Mouse (Mus musculus) embryonic facial prominence, embryonic 15.5 days (tissue): ENCODE measurements around the gene Ckap5. TPM values are rescaled to one million over a fixed set of nuclear protein-coding genes. Genes with fewer than 3 reads are reported as not detected.

Source experiments
- ATAC-seq: fragments of 200-750 bp; cut with Nextera tagmentation; 2 replicates; pipeline ENCODE4 v1.8.0; 2017; ENCODE audit warnings: low read depth, moderate TSS enrichment; ENCODE audit not compliant: insufficient number of reproducible peaks, low FRiP score, low TSS enrichment
- H3K27ac ChIP-seq: fragments of 300-500 bp; sonication (generic); replicated peaks from 2 replicates; pipeline ENCODE4 v1.5.1; 2015; ENCODE audit warnings: mild to moderate bottlenecking, inconsistent platforms
- H3K27me3 ChIP-seq: fragments of 300-500 bp; sonication (generic); 2 replicates; pipeline ENCODE4 v1.6.1; 2015; ENCODE audit warnings: inconsistent platforms
- H3K36me3 ChIP-seq: fragments of 300-500 bp; sonication (generic); 2 replicates; pipeline ENCODE4 v1.6.1; 2015; ENCODE audit warnings: mild to moderate bottlenecking, inconsistent platforms
- H3K4me1 ChIP-seq: fragments of 300-500 bp; sonication (generic); 2 replicates; pipeline ENCODE4 v1.6.1; 2015; ENCODE audit warnings: inconsistent platforms
- H3K4me2 ChIP-seq: fragments of 300-500 bp; sonication (generic); replicated peaks from 2 replicates; pipeline ENCODE4 v1.6.1; 2015; ENCODE audit warnings: mild to moderate bottlenecking, inconsistent platforms
- H3K4me3 ChIP-seq: fragments of 300-500 bp; sonication (generic); replicated peaks from 2 replicates; pipeline ENCODE4 v1.5.1; 2015; ENCODE audit warnings: mild to moderate bottlenecking, inconsistent platforms
- H3K9ac ChIP-seq: fragments of 300-500 bp; sonication (generic); 2 replicates; pipeline ENCODE4 v1.6.1; 2015; ENCODE audit warnings: inconsistent platforms
- H3K9me3 ChIP-seq: fragments of 300-500 bp; sonication (generic); replicated peaks from 2 replicates; pipeline ENCODE4 v1.6.1; 2016; ENCODE audit warnings: inconsistent platforms
- WGBS: fragments of 180-500 bp; shearing (Covaris S2); methylation state at CpG from one replicate; pipeline ENCODE4 v1.1.7; 2015; 5-methylcytosine and 5-hydroxymethylcytosine counted together
- polyA plus RNA-seq: library from polyadenylated mRNA; unstranded; fragments of >200 nt; fragmentation: Nextera tagmentation; extraction: Ambion mirVana; gene quantifications from 2 replicates; pipeline ENCODE4 v1.2.1, GENCODE M21; 2015

The Ckap5 gene
- polyA plus RNA-seq, 1 experiment from 2014 or later, result 60.7 TPM

- Histone ChIP-seq H3K36me3 (peaks cover 58% of the 10 kb centered on the region), H3K27me3 (no peaks in the 10 kb centered on the region), H3K9me3 (no peaks in the 10 kb centered on the region), H3K4me1 (no peaks in the 10 kb centered on the region), H3K4me2 (no peak overlapping the region), H3K9ac (no peak overlapping the region), H3K27ac (no peak overlapping the region), H3K4me3 (no peak overlapping the region)
- WGBS, result 87% methylated on average over 2 of the region's 2 CpGs
- no peak for ATAC-seq
Observed at GRCm38 (mm10) chr2:91642825-91643415, 116.4 kb downstream of the Ckap5 start.

- Histone ChIP-seq H3K9me3 (no peaks in the 10 kb centered on the region), H3K9ac (no peak overlapping the region), H3K4me3 (no peak overlapping the region), H3K27ac (no peak overlapping the region), H3K4me2 (no peak overlapping the region), H3K4me1 (peaks cover 10% of the 10 kb centered on the region), H3K27me3 (no peaks in the 10 kb centered on the region), H3K36me3 (peaks cover 61% of the 10 kb centered on the region)
- WGBS, result 93% methylated on average over 11 of the region's 11 CpGs
- no peak for ATAC-seq
Observed at GRCm38 (mm10) chr2:91644021-91644420, 117.5 kb downstream of the Ckap5 start.

GRCm38 (mm10) chr2:91645354-91645753 is 118.8 kb downstream of the Ckap5 start:
- no peak overlapping the region for H3K4me2 ChIP-seq
- no peak overlapping the region for H3K27ac ChIP-seq
- ATAC-seq, result no peak
- no peaks in the 10 kb centered on the region for H3K9me3 ChIP-seq
- 96% methylated on average over 15 of the region's 15 CpGs for WGBS
- no peak overlapping the region for H3K9ac ChIP-seq
- no peaks in the 10 kb centered on the region for H3K27me3 ChIP-seq
- peaks cover 61% of the 10 kb centered on the region for H3K36me3 ChIP-seq
- no peak overlapping the region for H3K4me3 ChIP-seq
- peaks cover 11% of the 10 kb centered on the region for H3K4me1 ChIP-seq

- Histone ChIP-seq H3K4me2 (no peak overlapping the region), H3K27ac (no peak overlapping the region), H3K4me1 (peaks cover 14% of the 10 kb centered on the region), H3K36me3 (peaks cover 61% of the 10 kb centered on the region), H3K4me3 (no peak overlapping the region), H3K27me3 (no peaks in the 10 kb centered on the region), H3K9me3 (no peaks in the 10 kb centered on the region), H3K9ac (no peak overlapping the region)
- 94% methylated on average over 11 of the region's 11 CpGs for WGBS
- no peak for ATAC-seq
Observed at GRCm38 (mm10) chr2:91645811-91646210, 119.2 kb downstream of the Ckap5 start.

- no peak for ATAC-seq
- no peak overlapping the region for H3K9ac ChIP-seq
- H3K9me3 ChIP-seq, result no peaks in the 10 kb centered on the region
- no peak overlapping the region for H3K27ac ChIP-seq
- no peak overlapping the region for H3K4me2 ChIP-seq
- no peak overlapping the region for H3K4me3 ChIP-seq
- H3K27me3 ChIP-seq, result no peaks in the 10 kb centered on the region
- H3K4me1 ChIP-seq, result peaks cover 21% of the 10 kb centered on the region
- 39% methylated on average over 1 of the region's 1 CpGs for WGBS
- H3K36me3 ChIP-seq, result peaks cover 61% of the 10 kb centered on the region
Observed at GRCm38 (mm10) chr2:91646733-91647132, 120.2 kb downstream of the Ckap5 start.

- peak overlapping the region; percentile 96 for H3K27ac ChIP-seq
- H3K4me2 ChIP-seq, result peak overlapping the region; percentile 94
- no peaks in the 10 kb centered on the region for H3K27me3 ChIP-seq
- ATAC-seq, result no peak
- H3K36me3 ChIP-seq, result peaks cover 47% of the 10 kb centered on the region
- peak overlapping the region; percentile 89 for H3K9ac ChIP-seq
- H3K9me3 ChIP-seq, result no peaks in the 10 kb centered on the region
- peak overlapping the region; percentile 74 for H3K4me3 ChIP-seq
- WGBS, result 4% methylated on average over 15 of the region's 15 CpGs
- peaks cover 28% of the 10 kb centered on the region for H3K4me1 ChIP-seq
Observed at GRCm38 (mm10) chr2:91649152-91649551, 122.6 kb downstream of the Ckap5 start.

- Histone ChIP-seq H3K36me3 (peaks cover 47% of the 10 kb centered on the region), H3K4me2 (peak within 1 kb of the TSS; percentile 94), H3K9me3 (no peaks in the 10 kb centered on the region), H3K4me3 (peak within 1 kb of the TSS; percentile 74), H3K4me1 (peaks cover 28% of the 10 kb centered on the region), H3K27ac (peak within 1 kb of the TSS; percentile 96), H3K27me3 (no peaks in the 10 kb centered on the region), H3K9ac (peak within 1 kb of the TSS; percentile 89)
- under 1% methylated on average over 44 of the region's 44 CpGs for WGBS
- peak; percentile 92 for ATAC-seq
Observed at GRCm38 (mm10) chr2:91649553-91650359, 123.2 kb downstream of the Ckap5 start, which contains the start of the genes Zfp408 and Arhgap1. Gene Zfp408, minus strand, starts transcription at chr2:91649791. Gene Arhgap1, plus strand, starts transcription at chr2:91649860.

GRCm38 (mm10) chr2:91650360-91650995 is 123.9 kb downstream of the Ckap5 start:
- WGBS, result 10% methylated on average over 16 of the region's 16 CpGs
- ATAC-seq, result peak; percentile 35
- peaks cover 47% of the 10 kb centered on the region for H3K36me3 ChIP-seq

GRCm38 (mm10) chr2:91651458-91652258 is 125.1 kb downstream of the Ckap5 start:
- ATAC-seq, result no peak
- H3K36me3 ChIP-seq, result peaks cover 47% of the 10 kb centered on the region
- WGBS, result 85% methylated on average over 14 of the region's 14 CpGs

More at GRCm38 (mm10) chr2:91650360-91650995, 123.9 kb downstream of the Ckap5 start:
- H3K9me3 ChIP-seq, result no peaks in the 10 kb centered on the region
- H3K27me3 ChIP-seq, result no peaks in the 10 kb centered on the region
- H3K4me2 ChIP-seq, result peak overlapping the region; percentile 94
- peak overlapping the region; percentile 96 for H3K27ac ChIP-seq
- H3K9ac ChIP-seq, result peak overlapping the region; percentile 75
- H3K4me3 ChIP-seq, result peak overlapping the region; percentile 74
- peaks cover 28% of the 10 kb centered on the region for H3K4me1 ChIP-seq

GRCm38 (mm10) chr2:91652863-91653262 is 126.3 kb downstream of the Ckap5 start:
- Histone ChIP-seq H3K4me3 (no peak overlapping the region), H3K9ac (no peak overlapping the region), H3K36me3 (peaks cover 47% of the 10 kb centered on the region), H3K4me2 (no peak overlapping the region), H3K9me3 (no peaks in the 10 kb centered on the region), H3K27ac (no peak overlapping the region), H3K27me3 (no peaks in the 10 kb centered on the region), H3K4me1 (peaks cover 28% of the 10 kb centered on the region)
- 67% methylated on average over 6 of the region's 6 CpGs for WGBS
- no peak for ATAC-seq

More at GRCm38 (mm10) chr2:91651458-91652258, 125.1 kb downstream of the Ckap5 start:
- Histone ChIP-seq H3K4me2 (no peak overlapping the region), H3K27me3 (no peaks in the 10 kb centered on the region), H3K9ac (no peak overlapping the region), H3K9me3 (no peaks in the 10 kb centered on the region), H3K27ac (no peak overlapping the region), H3K4me3 (no peak overlapping the region), H3K4me1 (peaks cover 28% of the 10 kb centered on the region)
